Mouse (Mus musculus) liver, adult 2 months (tissue): Measurements from ENCODE around the gene Nek10.
"Not testable (repeated sequence)": the region's sequence is repeated elsewhere in the genome, so short reads cannot be mapped to it uniquely, and the experiment has no call there.

Source experiments
- CTCF ChIP-seq: fragments of 200-500 bp; IDR thresholded peaks from 2 replicates; pipeline ENCODE4 v1.5.1; 2011; ENCODE audit warnings: low read depth, low read length, control low read depth
- POLR2A ChIP-seq: fragments of 200-500 bp; IDR thresholded peaks from 2 replicates; pipeline ENCODE4 v1.6.1; 2011; ENCODE audit warnings: low read length, control low read depth; ENCODE audit not compliant: insufficient read depth; ENCODE audit errors: extremely low read depth

- not testable (repeated sequence) for TF ChIP-seq POLR2A, CTCF
Observed at GRCm38 (mm10) chr14:15030626-15031025, 227.4 kb downstream of the Nek10 start.
